Mouse (Mus musculus) forebrain, embryonic 16.5 days (tissue): Measurements from ENCODE around the gene Cwh43. TPM values are rescaled to one million over a fixed set of nuclear protein-coding genes. Genes with fewer than 3 reads are reported as not detected.

Experiments used
- ATAC-seq: fragments of 200-750 bp; cut with Nextera tagmentation; 2 replicates; pipeline ENCODE4 v1.8.0; 2017; ENCODE audit warnings: mild to moderate bottlenecking, moderate library complexity
- H3K27ac ChIP-seq: fragments of 300-500 bp; sonication (generic); 2 replicates; pipeline ENCODE4 v1.5.1; 2014; ENCODE audit warnings: low read length, control low read depth
- H3K27me3 ChIP-seq: fragments of 300-500 bp; sonication (generic); replicated peaks from 2 replicates; pipeline ENCODE4 v1.6.1; 2014; ENCODE audit warnings: low read length; ENCODE audit not compliant: control insufficient read depth, insufficient read depth
- H3K36me3 ChIP-seq: fragments of 300-500 bp; sonication (generic); 2 replicates; pipeline ENCODE4 v1.6.1; 2014; ENCODE audit not compliant: control insufficient read depth, insufficient read depth
- H3K4me1 ChIP-seq: fragments of 300-500 bp; sonication (generic); replicated peaks from 2 replicates; pipeline ENCODE4 v1.6.1; 2014; ENCODE audit warnings: low read length; ENCODE audit not compliant: control insufficient read depth, insufficient read depth
- H3K4me2 ChIP-seq: fragments of 300-500 bp; sonication (generic); 2 replicates; pipeline ENCODE4 v1.6.1; 2014; ENCODE audit warnings: mild to moderate bottlenecking, low read length, control low read depth
- H3K4me3 ChIP-seq: fragments of 300-500 bp; sonication (generic); replicated peaks from 2 replicates; pipeline ENCODE4 v1.5.1; 2014; ENCODE audit warnings: mild to moderate bottlenecking, low read length, control low read depth
- H3K9ac ChIP-seq: fragments of 300-500 bp; sonication (generic); replicated peaks from 2 replicates; pipeline ENCODE4 v1.6.1; 2014; ENCODE audit warnings: low read depth, low read length, control low read depth
- H3K9me3 ChIP-seq: fragments of 300-500 bp; sonication (generic); 2 replicates; pipeline ENCODE4 v1.6.1; 2016; ENCODE audit warnings: low read length; ENCODE audit not compliant: control insufficient read depth
- WGBS: fragments of 180-500 bp; shearing (Covaris S2); extraction: QIAGEN DNeasy Blood & Tissue Kit; methylation state at CpG from one replicate; pipeline ENCODE4 v1.1.7; 2014; 5-methylcytosine and 5-hydroxymethylcytosine counted together
- polyA plus RNA-seq: library from polyadenylated mRNA; unstranded; fragments of >200 nt; fragmentation: Nextera tagmentation; extraction: Ambion mirVana; gene quantifications from 2 replicates; pipeline ENCODE4 v1.2.1, GENCODE M21; 2015

Gene Cwh43
- polyA plus RNA-seq = 0.17 TPM in 1 of 2 replicates, not detected in the other

DNA sequence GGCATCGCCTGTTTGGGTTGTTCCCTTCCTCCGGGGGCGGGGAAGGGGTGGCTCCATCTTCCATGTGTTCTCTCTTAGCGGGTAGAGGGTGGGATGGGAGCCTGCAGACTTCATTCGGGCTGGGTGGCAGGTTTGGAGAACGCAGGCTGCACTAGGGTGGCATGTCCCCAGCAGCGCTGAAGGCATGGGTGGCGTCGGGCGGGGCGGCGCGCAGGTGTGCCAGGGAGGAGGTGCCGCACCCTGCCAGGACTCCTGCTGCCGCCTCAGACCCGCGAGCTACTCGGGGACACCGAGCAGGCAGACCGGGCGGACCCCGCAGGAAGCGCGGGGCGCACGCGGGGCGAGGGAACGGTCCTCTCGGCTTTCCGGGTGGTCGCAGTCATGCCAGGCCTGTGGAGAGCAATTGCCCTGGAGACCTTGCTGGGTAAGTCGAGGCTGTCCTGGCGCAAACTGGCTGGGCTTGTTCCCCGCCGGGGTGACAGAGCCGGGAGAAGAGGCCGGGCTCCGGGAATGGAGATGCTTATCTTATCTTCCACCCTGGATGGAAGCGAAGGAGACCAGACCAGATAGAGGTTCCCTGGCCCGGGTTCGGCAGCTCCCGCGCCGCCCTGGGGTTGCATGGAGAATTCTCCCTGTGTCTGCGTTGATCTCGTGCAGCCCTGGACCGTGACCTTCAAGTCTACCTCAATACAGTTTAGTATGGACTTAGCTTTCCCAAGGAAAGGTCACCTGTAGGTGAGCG is at the start of gene Cwh43:
TSS of gene Cwh43 (plus strand) at position 95 of the 742 bp plus-strand sequence.
- Histone ChIP-seq H3K27me3 (peaks cover 24% of the 10 kb centered on the region), H3K4me1 (peaks cover 9% of the 10 kb centered on the region), H3K4me2 (peak within 1 kb of the TSS; percentile 61), H3K36me3 (no peaks in the 10 kb centered on the region), H3K27ac (no peak within 1 kb of the TSS), H3K4me3 (peak within 1 kb of the TSS; percentile 38), H3K9me3 (no peaks in the 10 kb centered on the region), H3K9ac (peak within 1 kb of the TSS; percentile 26; the same call in 1 of the 2 replicates)
- WGBS = 4% methylated on average over 49 of the region's 49 CpGs
- ATAC-seq = peak; percentile 45

DNA sequence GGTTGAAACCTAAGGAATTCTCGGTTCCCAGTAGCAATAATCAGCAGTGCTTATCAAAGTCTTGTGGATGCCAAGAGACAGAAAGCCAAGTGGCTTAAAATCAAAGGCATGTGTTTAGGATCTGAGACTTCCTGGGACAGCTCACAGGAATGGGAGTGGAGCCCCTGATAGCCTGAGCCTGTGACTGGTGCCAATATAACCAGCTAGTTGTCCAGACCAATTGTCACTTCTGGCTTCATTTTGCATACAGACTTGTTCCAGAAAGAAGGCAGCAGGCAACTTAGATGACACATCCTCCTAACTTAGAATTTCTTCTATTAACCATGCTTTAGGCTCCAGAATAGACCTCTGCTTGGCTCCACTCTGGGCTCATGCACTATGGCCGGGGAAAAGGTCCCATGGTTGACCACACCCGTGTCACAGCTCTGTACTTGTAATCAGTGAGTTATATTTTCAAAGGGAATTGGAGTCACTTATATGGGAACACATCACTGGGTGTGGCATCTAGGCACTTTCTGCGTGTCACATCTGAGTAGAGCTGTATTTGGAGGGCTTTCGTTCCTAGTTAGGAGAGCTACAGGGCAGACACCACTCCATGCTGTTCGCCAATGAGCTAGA is 46.6 kb upstream of the Cwh43 start:
- ATAC-seq = no peak
- H3K4me2 ChIP-seq = no peak overlapping the region

DNA sequence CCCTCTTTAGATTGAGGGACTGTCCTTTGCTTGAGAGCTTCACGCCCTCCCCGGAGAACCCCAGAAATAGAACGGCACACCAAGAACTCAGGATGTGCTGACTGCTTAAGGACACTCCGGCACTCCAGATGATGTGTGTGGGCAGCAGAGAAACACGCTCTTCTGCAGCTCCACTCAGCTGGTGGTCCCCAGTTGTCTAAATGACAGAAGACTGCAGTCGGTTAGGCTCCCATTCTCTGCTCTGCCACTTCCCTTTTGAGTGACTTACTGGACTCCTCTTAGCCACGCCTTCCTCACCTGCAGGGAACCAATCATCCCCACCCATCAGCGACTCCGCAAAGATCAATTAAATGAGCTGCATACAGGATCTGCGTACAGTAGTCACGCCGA is 46.1 kb upstream of the Cwh43 start:
- ATAC-seq = no peak
- Histone ChIP-seq H3K27me3 (no peaks in the 10 kb centered on the region), H3K9ac (no peak overlapping the region), H3K4me3 (no peak overlapping the region), H3K27ac (no peak overlapping the region), H3K4me1 (no peaks in the 10 kb centered on the region), H3K9me3 (no peaks in the 10 kb centered on the region), H3K4me2 (peak overlapping the region; percentile 10; the same call in 1 of the 2 replicates), H3K36me3 (no peaks in the 10 kb centered on the region)
- whole genome bisulfite sequencing = 45% methylated on average over 12 of the region's 12 CpGs

More for the DNA sequence above, 46.6 kb upstream of the Cwh43 start:
- 82% methylated on average over 6 of the region's 6 CpGs for WGBS
- Histone ChIP-seq H3K36me3 (no peaks in the 10 kb centered on the region), H3K27me3 (no peaks in the 10 kb centered on the region), H3K9me3 (no peaks in the 10 kb centered on the region), H3K4me1 (no peaks in the 10 kb centered on the region), H3K4me3 (no peak overlapping the region), H3K9ac (no peak overlapping the region), H3K27ac (no peak overlapping the region)

DNA sequence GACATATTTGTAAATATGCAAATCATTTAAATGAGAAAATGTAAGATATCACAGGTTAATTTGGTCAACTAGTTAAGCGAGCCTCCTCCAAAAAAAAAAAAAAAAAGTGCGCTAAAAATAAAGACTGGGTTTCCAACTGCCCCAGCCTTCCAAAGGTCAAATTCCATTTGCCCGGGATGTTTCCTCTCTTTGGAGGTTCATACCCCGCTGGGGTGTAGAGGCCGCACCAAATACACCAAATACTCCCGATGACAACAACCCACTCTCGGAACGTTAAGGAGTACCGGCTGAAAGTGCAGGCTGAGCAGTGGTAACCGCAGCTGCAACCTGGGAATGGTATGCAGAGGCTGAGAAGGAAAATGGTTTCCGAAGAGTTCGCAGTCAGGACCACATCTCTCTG is 45.6 kb upstream of the Cwh43 start:
- H3K27ac ChIP-seq = no peak overlapping the region
- H3K9ac ChIP-seq = no peak overlapping the region
- 37% methylated on average over 12 of the region's 12 CpGs for WGBS
- no peak for ATAC-seq
- peak overlapping the region; percentile 10; the same call in 1 of the 2 replicates for H3K4me2 ChIP-seq
- no peak overlapping the region for H3K4me3 ChIP-seq
- H3K9me3 ChIP-seq = no peaks in the 10 kb centered on the region
- H3K4me1 ChIP-seq = no peaks in the 10 kb centered on the region
- no peaks in the 10 kb centered on the region for H3K36me3 ChIP-seq
- no peaks in the 10 kb centered on the region for H3K27me3 ChIP-seq

DNA sequence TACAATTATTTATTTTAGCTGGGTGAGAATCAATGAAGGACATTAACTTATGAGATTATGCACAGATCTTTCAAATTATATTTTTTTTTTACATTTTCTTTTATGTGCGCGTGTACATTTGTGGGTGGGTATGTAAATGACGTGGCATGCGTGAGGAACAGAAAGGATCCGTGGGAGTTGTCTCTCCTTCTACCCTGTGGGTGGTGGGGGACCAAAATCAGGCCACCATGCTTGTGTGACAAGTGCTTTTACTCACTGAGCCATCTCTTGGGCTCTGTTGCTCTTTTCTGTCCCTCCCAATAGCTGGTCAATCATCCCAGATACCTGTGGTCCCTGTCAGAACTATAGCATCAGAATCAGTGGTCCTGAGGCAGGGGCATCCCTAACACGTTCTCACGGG is 43.5 kb upstream of the Cwh43 start:
- no peaks in the 10 kb centered on the region for H3K9me3 ChIP-seq
- no peaks in the 10 kb centered on the region for H3K27me3 ChIP-seq
- no peak overlapping the region for H3K9ac ChIP-seq
- no peaks in the 10 kb centered on the region for H3K4me1 ChIP-seq
- no peak for ATAC-seq
- H3K36me3 ChIP-seq = no peaks in the 10 kb centered on the region
- H3K27ac ChIP-seq = no peak overlapping the region
- no peak overlapping the region for H3K4me2 ChIP-seq
- no peak overlapping the region for H3K4me3 ChIP-seq
- WGBS = 89% methylated on average over 7 of the region's 7 CpGs

DNA sequence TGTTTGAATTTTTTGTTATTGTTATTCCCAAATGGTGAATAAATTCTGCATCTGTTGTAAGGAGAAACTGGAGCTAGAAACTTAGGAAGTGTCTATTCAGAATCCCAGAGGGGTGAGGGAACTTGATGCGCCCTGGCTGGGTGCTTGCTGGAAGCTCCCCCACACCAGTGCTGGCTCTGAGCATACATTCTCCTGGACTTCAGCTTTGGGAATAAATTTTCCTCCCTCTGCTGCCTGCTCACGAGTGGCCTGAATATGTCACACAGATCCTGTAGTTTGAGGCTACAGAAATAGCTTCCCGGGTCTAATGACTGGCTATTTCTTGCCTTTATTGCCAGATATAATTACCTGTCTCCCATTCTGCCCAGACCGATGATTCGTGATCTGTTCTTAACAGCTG is 43.1 kb upstream of the Cwh43 start:
- no peaks in the 10 kb centered on the region for H3K36me3 ChIP-seq
- 86% methylated on average over 5 of the region's 5 CpGs for WGBS
- H3K4me2 ChIP-seq = no peak overlapping the region
- ATAC-seq = no peak
- H3K27ac ChIP-seq = no peak overlapping the region
- no peak overlapping the region for H3K4me3 ChIP-seq
- no peaks in the 10 kb centered on the region for H3K4me1 ChIP-seq
- no peaks in the 10 kb centered on the region for H3K9me3 ChIP-seq
- H3K27me3 ChIP-seq = no peaks in the 10 kb centered on the region
- no peak overlapping the region for H3K9ac ChIP-seq

DNA sequence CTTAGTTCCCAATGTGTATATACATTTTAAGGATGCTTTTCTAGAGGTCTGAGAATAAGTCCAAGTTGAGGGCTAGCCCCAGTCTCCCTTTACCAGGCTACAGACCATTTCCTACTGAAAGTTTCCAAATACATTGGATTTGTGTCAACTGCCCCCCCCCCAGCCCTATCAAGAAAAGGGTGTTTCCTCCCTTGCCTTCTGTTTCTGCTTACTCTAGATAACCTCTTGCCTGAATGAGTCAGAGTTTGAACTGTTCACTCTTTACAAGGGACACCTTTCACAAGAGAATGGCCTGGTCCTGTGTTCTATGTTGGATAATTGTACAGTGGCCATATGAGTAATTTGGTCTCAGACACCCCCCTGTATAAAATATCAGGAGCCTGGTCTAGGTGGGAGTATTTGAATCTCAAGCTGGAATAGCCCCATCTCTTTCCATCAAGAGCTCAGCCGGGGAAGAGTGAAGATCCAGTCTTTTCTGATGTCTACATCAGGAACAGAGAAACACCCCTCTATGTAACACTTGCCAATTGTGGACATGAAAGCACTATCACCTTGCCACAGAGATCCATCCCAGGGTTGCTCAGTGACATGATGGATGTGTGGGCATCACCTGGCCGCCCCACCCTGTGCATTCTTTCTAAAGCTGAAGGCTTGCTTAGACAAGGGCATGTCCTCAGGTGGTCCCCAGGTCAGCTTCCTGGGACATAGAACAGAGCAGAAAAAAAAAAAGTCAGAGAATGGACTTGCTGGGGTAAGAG is 41.6 kb upstream of the Cwh43 start:
- Histone ChIP-seq H3K4me1 (no peaks in the 10 kb centered on the region), H3K27ac (no peak overlapping the region), H3K4me2 (no peak overlapping the region), H3K9me3 (no peaks in the 10 kb centered on the region), H3K4me3 (no peak overlapping the region), H3K36me3 (no peaks in the 10 kb centered on the region), H3K27me3 (no peaks in the 10 kb centered on the region), H3K9ac (no peak overlapping the region)
- 91% methylated on average over 2 of the region's 2 CpGs for WGBS
- no peak for ATAC-seq

DNA sequence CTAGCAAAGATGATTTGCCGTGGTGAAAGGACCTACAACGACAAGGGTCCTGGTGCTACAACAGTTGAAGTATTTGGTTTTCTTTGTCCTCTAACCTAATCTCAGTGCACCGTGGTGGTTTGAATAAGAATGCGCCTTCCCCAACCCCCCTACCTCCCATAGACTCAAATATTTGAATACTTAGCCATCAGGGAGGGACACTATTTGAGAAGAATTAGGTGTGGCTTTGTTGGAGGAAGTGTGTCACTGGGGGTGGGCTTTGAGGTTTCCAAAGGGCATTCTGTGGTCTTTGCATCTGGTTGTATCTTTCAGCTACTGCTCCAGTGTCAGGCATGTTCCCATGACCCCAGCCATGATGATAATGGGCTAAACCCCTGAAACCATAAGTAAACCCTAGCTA is 38.0 kb upstream of the Cwh43 start:
- Histone ChIP-seq H3K4me1 (no peaks in the 10 kb centered on the region), H3K4me2 (no peak overlapping the region), H3K36me3 (no peaks in the 10 kb centered on the region), H3K9ac (no peak overlapping the region), H3K27ac (no peak overlapping the region), H3K9me3 (no peaks in the 10 kb centered on the region), H3K4me3 (no peak overlapping the region), H3K27me3 (no peaks in the 10 kb centered on the region)
- ATAC-seq = no peak
- 76% methylated on average over 4 of the region's 4 CpGs for whole genome bisulfite sequencing

DNA sequence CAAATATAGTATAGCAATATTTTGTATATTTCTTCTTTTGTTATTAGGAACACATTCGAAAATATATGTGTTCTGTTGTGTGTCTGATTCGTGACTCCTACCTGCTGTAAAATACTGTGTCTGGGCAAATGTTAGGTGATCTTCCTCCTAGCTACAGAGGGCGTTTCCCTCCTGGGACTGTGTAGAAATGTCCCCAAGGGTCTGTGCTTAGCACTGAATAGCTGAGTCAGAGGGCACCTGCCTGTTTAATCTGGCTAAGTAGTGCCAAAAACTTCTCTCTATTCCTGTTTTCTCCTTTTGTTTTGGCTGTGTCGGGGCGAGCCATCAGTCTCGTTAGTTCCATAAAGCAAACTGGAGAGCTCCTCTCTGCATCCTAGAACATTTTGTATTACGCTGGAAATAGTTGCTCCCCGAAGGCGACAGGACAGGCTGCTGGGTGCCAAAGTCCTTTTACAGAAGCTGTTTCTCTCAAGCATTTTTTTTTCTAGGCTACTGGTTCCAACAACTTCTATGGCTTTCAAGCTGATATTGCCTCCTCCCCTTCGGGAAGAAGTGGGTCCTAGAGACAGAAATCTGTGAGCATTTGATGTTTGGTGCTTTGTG is 36.9 kb upstream of the Cwh43 start:
- no peak for ATAC-seq
- Histone ChIP-seq H3K27me3 (no peaks in the 10 kb centered on the region), H3K9ac (no peak overlapping the region), H3K4me3 (no peak overlapping the region), H3K4me2 (no peak overlapping the region), H3K9me3 (no peaks in the 10 kb centered on the region), H3K27ac (no peak overlapping the region), H3K36me3 (no peaks in the 10 kb centered on the region), H3K4me1 (no peaks in the 10 kb centered on the region)
- WGBS = 43% methylated on average over 10 of the region's 10 CpGs
